Mouse (Mus musculus) embryo, embryonic 10.5 days (tissue): ENCODE measurements around the gene Catsperg1.

Source experiments
- DNase-seq: peaks from one replicate; pipeline ENCODE4 v3.0.0-alpha.2; 2015; ENCODE audit warnings: low spot score

Gene Catsperg1

DNA sequence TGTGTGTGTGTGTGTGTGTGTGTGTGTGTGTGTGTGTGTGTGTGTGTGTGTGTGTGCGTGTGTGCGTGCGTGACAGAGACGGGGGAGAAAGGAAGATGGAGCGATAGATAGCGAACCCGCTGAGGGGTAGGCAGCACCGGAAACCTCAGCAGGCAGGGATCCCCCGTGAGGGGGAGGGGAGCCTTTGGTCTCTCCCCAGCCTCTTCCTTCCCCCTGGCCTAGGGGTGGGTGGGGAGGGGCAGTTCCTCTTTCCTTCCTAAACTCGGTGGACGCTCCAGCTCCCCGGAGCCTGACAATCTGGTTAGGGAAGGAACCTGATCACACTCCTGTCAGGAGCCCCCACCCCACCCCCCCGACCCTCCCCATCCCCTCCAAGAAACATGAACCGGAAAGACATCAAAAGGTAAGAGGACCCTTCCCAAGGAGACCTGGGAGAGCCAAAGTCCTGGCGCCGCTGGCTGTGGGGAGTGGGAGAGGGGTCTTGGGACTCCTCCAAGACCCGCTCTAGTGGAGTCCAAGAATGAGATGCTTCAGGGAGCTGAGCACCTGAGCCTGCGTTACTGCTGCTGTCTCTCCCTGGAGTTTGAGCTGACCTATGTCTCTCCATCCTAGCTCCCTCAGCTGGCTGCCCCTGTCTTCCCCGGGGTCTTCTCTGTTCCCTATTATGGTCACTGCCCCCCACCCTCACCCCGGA is 79.0 kb downstream of the Catsperg1 start, which contains the start of gene Rasgrp4:
Rasgrp4 (plus strand) TSS at position 159 of the 694 bp plus-strand sequence.
- peak; percentile 61 for DNase-seq

DNA sequence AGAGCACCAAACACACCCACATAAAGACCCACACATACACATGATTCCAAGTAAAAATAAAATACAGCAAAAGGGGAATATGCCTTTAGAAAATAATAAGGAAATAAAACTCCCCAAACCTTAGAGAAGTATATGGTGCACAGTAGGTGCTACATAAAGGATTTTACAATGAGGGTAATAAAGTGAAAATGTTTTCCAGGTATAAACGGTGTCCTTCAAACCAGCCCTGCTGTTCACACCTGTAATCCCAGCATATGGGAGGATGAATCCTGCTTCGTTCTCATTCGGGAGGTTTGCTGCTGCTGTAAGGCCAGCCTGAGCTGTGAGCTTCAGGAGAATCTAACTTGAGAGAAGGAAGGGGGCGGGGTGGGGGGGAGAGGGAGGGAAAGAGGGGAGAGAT is 79.6 kb downstream of the Catsperg1 start:
- DNase-seq, result peak; percentile 32
